Mouse (Mus musculus): ENCODE measurements around the gene Olfr967. TPM values are rescaled to one million over a fixed set of nuclear protein-coding genes. Genes with fewer than 3 reads are reported as not detected.

Olfr967 gene
- not detected in 2 replicates for polyA plus RNA-seq (2012; rRNA removed)

GRCm38 (mm10) chr9:39745949-39746348 lies at the start of gene Olfr967:
Olfr967 (plus strand) TSS chr9:39746249.

DNA sequence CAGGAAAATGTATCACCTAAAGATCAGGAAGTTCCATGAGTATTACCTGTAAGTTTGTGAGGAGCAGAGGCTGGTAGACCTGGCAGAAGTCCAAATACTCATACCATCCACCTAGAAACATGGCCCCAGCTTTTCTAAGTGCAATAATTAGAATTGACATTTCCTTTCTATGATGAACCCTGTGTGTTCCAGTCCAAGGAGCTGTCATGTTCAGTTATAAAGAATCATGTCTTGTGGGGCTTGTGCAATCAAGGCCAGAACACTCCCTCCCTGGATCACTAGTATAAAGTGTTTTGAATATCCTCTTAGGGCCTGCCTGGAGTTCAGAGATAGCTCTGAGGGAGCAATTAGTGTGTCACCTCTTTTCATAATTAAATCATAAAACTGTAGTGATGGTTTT lies 39.0 kb upstream of the Olfr967 start, which contains the start of gene Olfr149:
TSS of gene Olfr149 (minus strand) at position 101 of the 400 bp plus-strand sequence.

DNA sequence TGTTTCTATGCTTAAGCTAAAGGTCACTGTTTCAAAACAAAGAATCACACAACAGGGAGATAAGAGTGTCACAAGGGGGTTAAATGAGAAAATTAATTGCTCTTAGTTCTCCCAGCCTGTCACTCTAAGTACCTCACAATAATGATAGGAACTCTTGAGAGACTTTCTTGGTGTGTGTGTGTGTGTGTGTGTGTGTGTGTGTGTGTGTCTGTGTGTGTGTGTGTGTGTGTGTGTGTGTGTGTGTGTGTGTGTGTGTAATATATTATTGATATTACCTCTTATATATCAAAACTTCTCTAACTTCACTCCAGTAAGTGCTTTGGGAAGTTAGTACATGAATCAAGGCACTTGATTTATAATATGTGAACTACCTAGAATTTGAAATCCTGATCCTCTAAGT lies 35.0 kb upstream of the Olfr967 start, which contains the start of gene Olfr965:
TSS of gene Olfr965 (plus strand) at position 301 of the 400 bp plus-strand sequence.

GRCm38 (mm10) chr9:39730678-39731077 lies 15.4 kb upstream of the Olfr967 start, which contains the start of gene Olfr150:
Olfr150 (plus strand) TSS chr9:39730978.

DNA sequence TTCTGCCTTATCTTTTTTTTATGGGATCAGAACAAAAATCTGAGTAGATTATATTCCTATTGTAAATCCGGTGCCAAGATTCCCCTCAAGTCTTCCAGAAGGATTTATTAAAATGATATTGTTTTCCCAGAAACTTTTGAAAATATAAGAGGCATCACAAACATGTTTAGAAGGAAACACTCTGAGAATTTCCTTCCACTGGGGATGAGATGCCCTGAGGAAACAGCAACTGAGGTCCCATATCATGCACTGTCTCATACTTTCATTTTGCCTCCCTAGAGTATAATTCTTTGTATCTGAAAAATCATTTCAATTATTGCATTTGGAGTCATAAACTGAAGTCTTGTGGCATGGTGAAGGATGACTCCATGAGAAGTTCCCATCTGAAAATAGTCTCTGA lies 37.1 kb downstream of the Olfr967 start, which contains the start of gene Olfr968:
TSS of gene Olfr968 (minus strand) at position 101 of the 400 bp plus-strand sequence.

DNA sequence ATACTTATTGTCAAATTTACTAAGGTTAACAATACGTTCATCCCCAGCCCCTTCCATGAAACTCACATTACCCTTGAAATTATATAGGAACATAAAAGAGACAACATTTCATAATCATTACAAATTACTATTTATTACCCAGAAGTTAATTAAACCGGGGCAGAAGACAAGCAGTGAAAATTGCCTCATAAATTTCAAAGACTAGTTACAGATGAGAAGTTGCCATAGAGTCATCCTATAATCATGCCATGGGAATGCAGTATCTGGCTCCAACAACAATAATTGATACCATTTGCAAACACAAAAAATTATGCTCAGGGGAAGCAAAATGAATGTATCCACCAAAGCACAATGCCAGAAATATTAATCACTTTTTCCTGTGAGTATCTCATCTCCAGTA lies 44.5 kb downstream of the Olfr967 start, which contains the start of gene Olfr969:
TSS of gene Olfr969 (plus strand) at position 388 of the 400 bp plus-strand sequence.

Other genes starting within 250 kb of the Olfr967 start
- gene Olfr957, start 230.4 kb upstream of the Olfr967 start, polyA plus RNA-seq (2012; rRNA removed) = not detected in 2 replicates
- not detected in 2 replicates for gene Olfr958, start 192.2 kb upstream of the Olfr967 start, polyA plus RNA-seq (2012; rRNA removed)
- not detected in 2 replicates for gene Olfr959, start 170.7 kb upstream of the Olfr967 start, polyA plus RNA-seq (2012; rRNA removed)
- 0.91 and 1.0 TPM in 2 replicates for gene AW551984, start 141.8 kb upstream of the Olfr967 start, polyA plus RNA-seq (2012; rRNA removed)
- gene Olfr148, start 135.6 kb upstream of the Olfr967 start, polyA plus RNA-seq (2012; rRNA removed) = not detected in 2 replicates
- gene Olfr960, start 124.9 kb upstream of the Olfr967 start, polyA plus RNA-seq (2012; rRNA removed) = not detected in 2 replicates
- gene Olfr961, start 101.2 kb upstream of the Olfr967 start, polyA plus RNA-seq (2012; rRNA removed) = not detected in 2 replicates
- not detected in 2 replicates for gene Olfr963, start 79.0 kb upstream of the Olfr967 start, polyA plus RNA-seq (2012; rRNA removed)
- not detected in 2 replicates for gene Olfr149, start 39.1 kb upstream of the Olfr967 start, polyA plus RNA-seq (2012; rRNA removed)
- not detected in 2 replicates for gene Olfr965, start 34.9 kb upstream of the Olfr967 start, polyA plus RNA-seq (2012; rRNA removed)
- gene Olfr150, start 15.3 kb upstream of the Olfr967 start, polyA plus RNA-seq (2012; rRNA removed) = not detected in 2 replicates
- gene Olfr968, start 37.0 kb downstream of the Olfr967 start, polyA plus RNA-seq (2012; rRNA removed) = not detected in 2 replicates
- gene Olfr969, start 44.7 kb downstream of the Olfr967 start, polyA plus RNA-seq (2012; rRNA removed) = not detected in 2 replicates
- not detected in 2 replicates for gene Olfr970, start 62.6 kb downstream of the Olfr967 start, polyA plus RNA-seq (2012; rRNA removed)
- not detected in 2 replicates for gene Olfr971, start 90.6 kb downstream of the Olfr967 start, polyA plus RNA-seq (2012; rRNA removed)
- not detected in 2 replicates for gene Olfr972, start 120.2 kb downstream of the Olfr967 start, polyA plus RNA-seq (2012; rRNA removed)
- gene Olfr229, start 161.1 kb downstream of the Olfr967 start, polyA plus RNA-seq (2012; rRNA removed) = not detected in 2 replicates
- not detected in 2 replicates for gene Olfr974, start 191.3 kb downstream of the Olfr967 start, polyA plus RNA-seq (2012; rRNA removed)
- not detected in 2 replicates for gene Olfr975, start 205.8 kb downstream of the Olfr967 start, polyA plus RNA-seq (2012; rRNA removed)
- not detected in 2 replicates for gene Olfr976, start 214.9 kb downstream of the Olfr967 start, polyA plus RNA-seq (2012; rRNA removed)
- not detected in 2 replicates for gene Olfr978, start 245.9 kb downstream of the Olfr967 start, polyA plus RNA-seq (2012; rRNA removed)

Measured in liver, embryonic 18 days (tissue).